In genomic region chr1:126683621-126684445, GRCm38 (mm10) we compare ENCODE assay signal across 9 mouse cellular contexts.
DNase-seq lines count a peak whose midpoint lies in the region; ATAC-seq lines count a peak whose summit lies in the region.
"Had no signal": no experiment of that assay in that cellular context is flagged by ENCODE, and none has a peak within 500 bp of the region (broad histone marks: within the 10 kb centered on the region; RNA-seq: fewer than 3 reads in every experiment).

No protein-coding gene starts in this region.

- WGBS in hindbrain, embryonic 12.5 days = 16% methylated on average over 11 of the region's 11 CpGs

- H3K4me1 ChIP-seq in hindbrain, embryonic 12.5 days = peaks cover 37% of the 10 kb centered on the region

- no peaks in the 10 kb centered on the region for H3K27me3 ChIP-seq in hindbrain, embryonic 12.5 days

- peak overlapping the region; percentile 88 for H3K27ac ChIP-seq in hindbrain, embryonic 12.5 days
- H3K27ac ChIP-seq: macrophage had no signal

- peak; percentile 88 for ATAC-seq in hindbrain, embryonic 12.5 days (ENCODE audit: low FRiP score)

- no peaks in the 10 kb centered on the region for H3K36me3 ChIP-seq in hindbrain, embryonic 12.5 days

- H3K4me3 ChIP-seq in hindbrain, embryonic 12.5 days = no peak overlapping the region

- no peaks in the 10 kb centered on the region for H3K9me3 ChIP-seq in hindbrain, embryonic 12.5 days (replicated peaks)

- no peak overlapping the region for H3K9ac ChIP-seq in hindbrain, embryonic 12.5 days

- no peak overlapping the region for H3K4me2 ChIP-seq in hindbrain, embryonic 12.5 days (replicated peaks)

- peak; percentile 96 for DNase-seq in Muller cell, postnatal 12 days (ENCODE audit: inconsistent ontology term)
- DNase-seq in cerebellum, adult 9-10 months = peak; percentile 53
- DNase-seq in frontal cortex, postnatal 25 days (ENCODE audit: low spot score in 2 of 2) = peak; percentile 39 to 50
- DNase-seq in layer of hippocampus, postnatal 10 days (ENCODE audit: low spot score in 2 of 2) = peak; percentile 74 to 84
- DNase-seq in mesoderm, embryonic 11.5 days (ENCODE audit: low read depth, low spot score) = peak; percentile 58
- no peak for DNase-seq in spleen, adult 18-20 months
- DNase-seq in embryo, embryonic 10 days (ENCODE audit: low spot score) = no peak

Comparison
In these comparisons a context has a peak if more than half of its experiments do, and no peak if none do; other contexts are left out.
1. DNase-seq: peak in Muller cell, postnatal 12 days (single experiment), cerebellum, adult 9-10 months (single experiment), frontal cortex, postnatal 25 days (2 of 2), layer of hippocampus, postnatal 10 days (2 of 2) and mesoderm, embryonic 11.5 days (single experiment); none in spleen, adult 18-20 months (0 of 2) and embryo, embryonic 10 days (single experiment).